Mouse (Mus musculus): Measurements from ENCODE around the gene Exosc3.
A peak's percentile ranks its signal among the peaks of the same experiment; 100 is the strongest.
"Not testable (repeated sequence)": the region's sequence is repeated elsewhere in the genome, so short reads cannot be mapped to it uniquely, and the experiment has no call there.

Exosc3 gene

DNA sequence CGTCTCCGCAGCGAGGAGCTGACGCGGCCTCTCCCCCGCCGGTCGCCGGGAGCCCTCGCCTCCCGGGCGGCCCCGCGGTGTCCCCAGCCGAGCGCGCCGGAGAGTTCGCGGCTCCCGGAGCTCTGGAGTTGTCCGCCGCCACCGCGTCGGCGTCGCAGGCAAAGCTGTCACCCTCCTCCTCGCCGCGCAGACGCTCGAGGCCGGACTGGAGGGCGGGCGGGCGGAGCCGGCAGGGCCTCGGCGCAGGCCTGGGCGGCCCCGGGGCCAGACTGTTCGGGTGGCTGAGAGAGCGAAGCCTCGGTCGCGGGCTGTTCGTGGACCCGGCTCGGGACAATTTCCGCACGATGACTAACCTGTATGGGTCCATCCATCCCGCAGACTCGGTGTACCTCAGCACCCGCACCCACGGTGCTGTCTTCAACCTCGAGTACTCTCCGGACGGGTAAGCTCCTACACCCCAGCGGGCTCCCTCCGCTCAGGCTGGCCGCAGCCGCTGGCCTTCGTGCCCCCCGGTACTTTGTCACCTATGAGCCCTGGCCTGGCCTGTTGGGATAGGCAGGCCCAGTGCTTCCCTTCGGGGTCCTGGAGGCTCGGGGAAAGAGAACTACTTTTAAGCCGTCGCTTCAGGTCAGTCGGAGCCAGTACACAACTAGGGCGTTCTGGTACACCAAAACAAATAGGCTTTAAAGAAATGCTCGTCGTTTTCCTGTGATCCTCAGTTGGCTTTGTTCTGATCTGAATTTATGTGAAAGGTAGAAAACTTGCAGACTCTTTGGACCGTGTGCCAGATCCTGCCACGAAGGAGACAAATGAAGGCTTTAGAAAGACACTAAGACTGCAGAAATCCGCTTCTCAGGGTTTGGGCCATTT lies at the start of gene Exosc3:
Exosc3 (minus strand) TSS at position 447 of the 870 bp plus-strand sequence.
- peak; percentile 47 to 58 for DNase-seq (ENCODE audit: low spot score in 2 of 2)

DNA sequence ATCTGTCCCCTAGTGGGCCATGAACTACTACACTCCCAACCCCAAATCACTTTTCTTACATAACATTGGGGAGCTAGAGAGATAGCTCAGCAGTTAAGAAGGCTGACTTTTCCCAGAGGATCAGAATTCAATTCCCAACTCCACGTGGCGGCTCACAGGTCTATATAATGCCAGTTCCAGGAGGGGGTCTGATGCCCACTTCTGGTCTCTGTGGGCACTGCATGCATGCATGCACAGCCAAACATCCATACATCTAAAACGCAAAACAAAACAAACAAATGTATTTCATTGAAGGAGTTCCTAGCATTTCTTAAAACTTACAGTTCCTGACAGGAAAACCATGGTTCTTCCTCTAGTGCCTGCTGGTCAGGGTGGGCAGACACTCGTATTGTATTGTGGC lies 49.6 kb upstream of the Exosc3 start:
- DNase-seq (ENCODE audit: low spot score in 2 of 2): no peak

DNA sequence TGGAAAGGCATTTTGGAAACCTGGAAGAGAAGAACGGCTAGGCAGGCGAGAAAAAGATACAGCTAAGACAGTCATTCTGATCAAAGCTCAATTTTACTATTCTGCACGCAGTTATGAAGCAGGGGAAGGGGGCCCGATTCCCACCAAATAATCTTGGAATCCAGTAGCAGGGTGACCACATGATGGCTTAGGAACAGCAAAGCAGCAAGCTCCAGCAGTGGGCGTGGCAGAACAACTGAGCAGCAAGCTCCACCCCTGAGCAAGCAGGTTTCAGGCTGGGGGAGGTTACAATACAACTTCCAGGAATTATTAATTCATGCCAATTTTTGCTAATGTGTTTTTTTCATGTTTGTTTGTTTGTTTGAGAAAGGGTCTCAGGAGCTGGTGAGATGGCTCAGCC lies 44.8 kb upstream of the Exosc3 start:
- not testable (repeated sequence) for DNase-seq (ENCODE audit: low spot score in 2 of 2)

DNA sequence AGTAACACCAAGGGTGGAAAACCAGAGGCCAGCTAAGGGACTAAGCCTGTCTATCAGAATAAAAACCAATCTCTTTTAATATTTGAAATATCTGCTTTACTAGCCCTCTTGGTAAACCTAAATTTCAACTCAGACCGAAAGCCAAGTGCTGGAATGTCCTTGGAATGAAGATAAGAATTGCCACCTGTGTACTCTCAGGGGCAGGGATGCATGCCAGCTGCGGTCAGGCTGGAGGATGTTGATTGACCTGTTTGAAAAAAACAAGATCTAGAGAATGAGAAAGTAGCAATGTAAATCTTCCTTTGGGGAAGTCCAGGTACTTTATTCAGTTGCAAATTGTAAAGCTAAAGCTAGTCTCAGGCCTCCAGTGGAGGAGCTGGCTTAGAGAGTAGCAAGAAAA lies 39.6 kb upstream of the Exosc3 start:
- not testable (repeated sequence) for DNase-seq (ENCODE audit: low spot score in 2 of 2)

DNA sequence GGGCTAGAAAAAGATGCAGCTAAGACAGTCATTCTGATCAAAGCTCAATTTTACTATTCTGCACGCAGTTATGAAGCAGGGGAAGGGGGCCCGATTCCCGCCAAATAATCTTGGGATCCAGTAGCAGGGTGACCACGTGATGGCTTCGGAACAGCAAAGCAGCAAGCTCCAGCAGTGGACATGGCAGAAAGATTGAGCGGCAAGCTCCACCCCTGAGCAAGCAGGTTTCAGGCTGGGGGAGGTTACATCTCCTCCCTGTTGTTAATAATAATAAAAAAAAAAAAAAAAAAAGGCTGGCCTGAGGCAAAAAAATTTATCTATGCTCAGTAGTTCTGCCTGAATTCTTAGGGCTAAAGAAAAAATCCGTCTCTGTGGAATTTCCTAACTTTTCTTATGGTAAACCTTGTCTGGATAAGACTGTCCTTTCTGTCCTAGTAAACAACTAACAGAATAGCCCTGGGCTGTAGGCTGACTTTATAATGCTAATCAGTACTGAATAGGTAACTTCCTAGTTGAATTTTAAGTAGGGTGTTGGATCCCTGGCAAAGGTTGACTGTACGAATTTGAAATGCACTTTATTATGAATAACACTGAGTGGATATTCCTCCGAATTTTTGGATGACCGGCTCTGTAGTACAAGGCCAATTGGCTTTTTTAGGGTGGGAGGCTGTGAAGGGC lies 38.5 kb upstream of the Exosc3 start:
- DNase-seq (ENCODE audit: low spot score in 2 of 2): not testable (repeated sequence)

DNA sequence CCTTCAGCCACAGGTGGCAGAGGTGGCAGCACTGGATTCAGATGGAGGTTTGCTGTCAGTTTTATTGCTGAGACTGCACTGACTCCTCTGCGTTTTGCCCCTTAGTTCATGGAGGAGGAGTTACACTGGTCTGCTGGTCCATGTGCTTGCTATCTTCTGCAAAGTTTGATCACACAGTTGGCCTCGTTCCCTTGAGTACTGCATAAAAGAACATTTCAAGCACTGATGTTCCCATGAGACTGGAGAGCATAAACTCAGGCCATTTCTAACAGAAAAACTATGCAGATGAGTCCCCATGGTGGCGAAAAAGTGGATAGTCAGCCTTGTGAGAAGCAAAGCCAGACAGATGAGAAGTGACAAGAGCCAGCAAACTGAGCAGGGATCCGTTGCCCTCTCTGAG lies 34.0 kb upstream of the Exosc3 start:
- no peak for DNase-seq (ENCODE audit: low spot score in 2 of 2)

DNA sequence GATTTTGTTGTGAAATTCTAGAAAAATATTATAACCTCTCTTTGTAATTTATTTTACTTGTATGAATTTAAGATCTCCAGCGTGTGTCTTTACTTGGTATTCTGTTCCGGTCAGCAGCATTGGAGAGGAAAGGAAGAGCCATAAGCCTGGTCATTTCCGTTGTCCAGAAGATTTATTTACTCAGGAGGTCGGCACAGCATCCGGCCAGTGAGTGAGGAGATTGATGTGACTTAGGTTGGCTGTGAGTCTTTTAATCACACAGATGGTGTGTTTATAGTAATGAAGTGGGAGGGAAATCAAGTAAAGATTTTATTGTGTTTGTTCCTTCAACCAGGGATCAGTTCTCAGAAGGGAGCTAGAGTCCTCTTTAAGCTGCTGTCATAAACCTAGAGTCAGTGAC lies 32.3 kb upstream of the Exosc3 start:
- no peak for DNase-seq (ENCODE audit: low spot score in 2 of 2)

DNA sequence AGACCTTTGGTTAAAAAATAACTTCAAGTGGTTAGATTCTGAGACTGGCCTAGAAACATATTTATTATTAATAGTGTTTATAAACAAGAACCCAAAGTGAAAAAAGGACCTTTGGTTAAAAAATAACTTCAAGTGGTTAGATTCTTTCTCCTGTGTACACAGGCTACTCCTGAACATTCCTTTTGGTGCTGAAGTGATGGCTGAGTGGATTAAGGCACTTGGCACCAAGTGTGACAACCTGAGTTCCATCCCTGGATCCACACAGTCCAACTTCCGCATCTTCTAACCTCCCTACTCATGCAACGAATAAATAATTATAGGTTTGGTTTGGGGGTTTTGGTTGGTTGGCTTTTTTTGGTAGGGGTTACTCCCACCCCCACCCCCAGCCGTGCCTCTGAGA lies 28.7 kb upstream of the Exosc3 start:
- DNase-seq (ENCODE audit: low spot score in 2 of 2): no peak

DNA sequence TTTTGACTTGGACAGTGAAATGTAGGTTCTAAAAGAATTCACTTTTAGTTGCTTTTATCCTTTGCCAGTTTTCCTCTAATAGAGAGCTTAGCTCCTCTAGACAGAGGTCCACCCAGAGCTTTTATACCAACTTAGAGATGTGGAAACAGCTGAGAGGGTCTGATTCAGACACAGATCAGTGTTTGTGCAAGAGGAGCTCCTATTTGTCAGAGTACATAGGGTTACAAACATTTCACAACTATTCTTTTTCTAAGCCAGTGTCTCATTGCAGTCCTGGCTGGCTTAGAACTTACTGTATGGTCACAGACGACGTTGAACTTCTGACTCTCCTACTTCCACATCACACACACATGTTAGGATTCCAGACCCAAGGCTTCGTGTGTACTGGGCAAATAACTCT lies 14.1 kb upstream of the Exosc3 start:
- no peak for DNase-seq (ENCODE audit: low spot score in 2 of 2)

DNA sequence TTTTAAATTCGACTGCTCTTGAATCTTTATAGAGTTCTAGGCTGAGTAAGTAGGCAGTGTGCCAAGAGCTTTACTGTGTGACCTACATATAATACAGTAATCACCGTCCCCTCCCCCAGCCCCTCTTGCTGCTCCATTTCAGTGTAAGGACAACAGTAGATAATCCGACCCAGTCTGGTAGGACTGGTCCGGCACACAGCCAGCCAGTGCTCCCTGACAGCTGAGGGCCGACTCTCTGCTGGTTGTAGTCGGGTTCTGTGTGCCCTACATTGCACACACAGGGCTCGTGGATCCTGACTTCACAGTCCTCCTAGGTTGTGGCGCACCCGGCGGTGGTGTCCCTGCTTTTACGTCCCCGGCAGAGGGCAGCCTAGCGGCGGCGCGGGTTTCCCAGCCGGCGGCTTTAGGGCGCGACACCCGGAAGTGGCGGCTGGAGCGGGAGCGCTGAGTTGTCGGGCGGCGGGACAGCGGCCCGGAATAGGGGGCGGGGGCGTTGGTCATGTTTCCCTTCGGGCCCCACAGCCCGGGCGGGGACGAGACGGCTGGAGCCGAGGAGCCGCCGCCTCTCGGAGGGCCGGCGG lies 773 bp downstream of the Exosc3 start, which contains the start of gene Dcaf10:
Dcaf10 (plus strand) TSS at position 433 of the 581 bp plus-strand sequence.
- DNase-seq (ENCODE audit: low spot score in 2 of 2): peak; percentile 92 to 94

DNA sequence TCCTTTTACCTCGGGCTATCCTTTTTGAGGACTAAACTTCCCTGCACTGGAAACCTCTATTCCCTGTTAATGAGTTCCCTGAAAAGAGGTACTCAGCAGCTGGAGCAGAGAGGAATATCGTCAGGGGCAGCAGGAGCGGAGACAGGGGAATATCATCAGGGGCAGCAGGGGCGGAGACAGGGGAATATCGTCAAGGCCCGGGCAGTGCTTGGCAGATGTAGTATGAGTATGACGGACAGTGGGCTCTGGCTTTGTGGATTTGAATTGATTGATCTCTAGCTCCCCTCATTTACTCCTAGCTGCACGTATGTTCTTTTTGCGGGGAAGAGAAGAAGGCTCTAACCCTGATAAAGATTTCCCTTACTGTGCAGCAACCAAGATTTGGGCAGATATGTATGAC lies 1.3 kb downstream of the Exosc3 start:
- no peak for DNase-seq (ENCODE audit: low spot score in 2 of 2)

DNA sequence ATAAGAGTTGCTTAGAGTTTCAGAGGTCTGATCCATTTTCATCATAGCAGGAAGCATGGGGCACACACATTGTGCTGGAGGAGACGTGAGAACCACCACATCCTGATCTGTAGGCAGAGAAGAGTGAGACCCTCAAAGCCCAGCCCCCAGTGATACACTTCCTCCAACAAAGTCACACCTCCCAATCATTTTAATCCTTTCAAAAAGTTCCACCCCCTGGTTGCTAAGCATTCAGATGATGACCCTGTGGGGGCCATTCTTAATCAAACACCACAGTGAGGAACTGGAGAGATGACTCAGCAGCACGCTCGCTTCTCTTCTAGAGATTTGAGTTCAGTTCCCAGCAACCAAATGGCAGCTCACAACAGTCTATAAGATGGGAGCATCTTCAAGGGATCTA lies 10.1 kb downstream of the Exosc3 start:
- DNase-seq (ENCODE audit: low spot score in 2 of 2): no peak

DNA sequence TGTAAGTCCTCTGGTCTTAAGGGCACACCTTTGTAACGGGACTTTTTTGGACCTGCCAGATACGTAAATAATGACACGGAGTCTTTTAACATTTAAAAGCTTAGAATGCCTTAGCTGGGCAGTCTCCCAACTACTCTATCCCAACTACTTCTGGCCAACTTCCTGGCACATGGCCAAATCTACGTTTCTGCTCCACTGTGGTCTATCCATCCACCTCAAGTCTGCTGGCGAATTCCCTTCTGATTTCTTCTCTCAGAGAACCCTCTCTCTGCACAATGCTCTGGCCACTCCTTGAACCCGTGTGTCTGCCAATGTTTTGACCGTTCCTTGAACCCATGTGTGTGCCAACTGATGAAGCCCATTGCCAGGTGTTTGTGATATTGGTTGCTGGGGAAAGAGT lies 11.4 kb downstream of the Exosc3 start:
- DNase-seq (ENCODE audit: low spot score in 2 of 2): no peak

DNA sequence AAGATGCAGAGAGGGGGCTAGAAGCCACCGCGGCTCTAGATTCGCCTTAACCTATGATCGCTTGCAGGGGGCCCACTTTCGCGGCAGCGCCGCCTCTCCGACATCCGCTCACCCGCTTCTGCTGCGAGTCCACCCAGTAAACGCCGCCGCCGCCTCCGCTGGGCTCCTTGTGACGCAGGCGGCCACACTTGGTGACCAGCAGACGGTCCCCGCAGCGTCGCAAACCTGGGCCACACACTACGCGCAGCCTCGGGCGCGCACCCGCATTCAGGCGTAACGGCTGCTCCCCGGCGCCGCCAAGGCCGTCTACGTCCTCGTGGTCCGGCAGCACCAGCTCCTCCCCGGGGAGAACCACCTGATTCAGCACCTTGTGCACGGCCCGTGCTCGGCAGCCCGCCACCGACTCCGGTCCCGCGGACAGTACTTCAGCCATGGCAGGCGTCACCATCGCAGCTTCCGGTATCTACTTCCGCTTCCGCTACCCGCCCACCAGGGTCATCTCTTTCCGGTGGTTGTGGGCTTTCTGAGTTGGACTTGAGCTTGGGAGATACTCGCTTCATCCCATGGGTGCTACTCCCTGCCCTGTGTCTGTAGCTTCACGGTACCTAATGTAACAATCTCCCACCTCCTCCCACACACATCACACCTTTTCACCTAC lies 22.2 kb downstream of the Exosc3 start:
- peak; percentile 70 to 84 for DNase-seq (ENCODE audit: low spot score in 2 of 2)

DNA sequence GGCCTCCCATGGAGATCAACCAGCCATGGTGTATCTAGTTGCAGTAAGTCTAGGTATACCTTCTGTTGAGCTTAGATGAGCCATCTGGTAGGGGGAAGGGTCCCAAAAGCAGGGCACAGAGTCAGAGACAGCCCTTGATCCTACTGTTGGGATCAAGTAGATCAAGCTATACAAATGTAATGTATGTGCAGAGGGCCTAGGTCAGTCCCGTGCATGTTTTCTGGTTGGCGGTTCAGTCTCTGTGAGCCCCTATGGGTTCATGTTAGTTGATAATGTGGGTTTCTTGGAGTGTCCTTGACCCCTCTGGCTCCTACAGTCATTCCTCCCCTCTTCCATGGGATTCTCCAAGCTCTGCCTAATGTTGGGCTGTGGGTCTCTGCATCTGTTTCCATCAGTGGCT lies 31.5 kb downstream of the Exosc3 start:
- DNase-seq (ENCODE audit: low spot score in 2 of 2): no peak

DNA sequence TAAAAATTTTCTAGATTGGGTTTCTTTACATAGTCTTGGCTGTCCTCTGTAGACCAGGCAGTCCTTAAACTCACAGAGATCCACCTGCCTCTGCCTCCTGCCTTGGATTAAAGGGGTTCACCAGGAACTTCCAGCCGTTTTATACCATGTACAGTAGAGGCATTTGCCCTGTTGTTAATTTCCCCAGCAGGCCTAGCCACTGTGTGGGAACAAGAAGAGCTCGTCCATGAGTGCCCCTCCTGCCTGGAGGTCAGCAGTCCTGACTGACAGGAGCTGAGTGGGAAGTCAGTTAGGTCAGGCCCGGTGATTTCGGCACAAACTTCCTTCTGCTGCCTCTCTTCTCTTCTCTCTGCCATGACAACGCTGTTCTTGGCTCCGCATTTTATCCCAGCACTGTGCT lies 33.9 kb downstream of the Exosc3 start:
- no peak for DNase-seq (ENCODE audit: low spot score in 2 of 2)

DNA sequence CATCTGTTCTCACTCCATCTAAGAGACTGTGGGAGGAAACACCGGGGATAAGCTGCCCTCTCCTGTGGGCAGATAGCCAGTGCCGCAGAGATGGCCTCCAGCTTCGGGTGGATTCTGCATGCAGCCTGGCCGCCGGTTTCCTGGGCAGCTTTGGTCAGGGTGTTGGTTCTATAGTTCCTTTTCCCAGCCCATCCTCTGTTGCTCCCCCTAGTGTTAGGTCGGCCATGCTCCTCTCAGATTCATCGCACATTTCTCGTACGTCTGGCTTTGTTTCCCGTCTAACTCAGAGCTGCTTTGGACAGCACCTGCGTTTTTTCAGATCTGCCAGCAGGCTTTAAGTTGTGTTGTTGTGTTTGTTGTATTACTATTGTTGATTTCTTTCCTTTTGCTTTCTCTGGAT lies 34.5 kb downstream of the Exosc3 start:
- no peak for DNase-seq (ENCODE audit: low spot score in 2 of 2)

DNA sequence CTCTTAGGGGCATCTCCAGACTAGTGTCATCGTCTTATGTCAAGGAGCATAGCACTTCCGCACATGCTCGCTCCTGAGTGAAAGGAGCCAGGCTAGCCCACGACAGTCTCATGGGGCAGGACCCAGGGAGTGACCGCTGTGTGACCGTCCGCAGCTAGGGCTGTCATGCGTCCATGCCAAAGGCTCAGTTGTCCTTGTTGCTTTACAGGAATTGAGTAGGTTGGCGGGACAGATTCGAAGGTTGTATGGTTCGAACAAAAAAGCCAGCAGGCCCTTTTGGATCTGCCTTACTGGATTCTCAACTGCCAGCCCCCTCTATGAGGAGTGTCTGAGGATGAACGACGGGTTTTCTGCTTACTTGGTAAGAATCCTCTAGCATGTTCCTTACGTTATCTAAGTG lies 37.0 kb downstream of the Exosc3 start:
- DNase-seq (ENCODE audit: low spot score in 2 of 2): no peak

DNA sequence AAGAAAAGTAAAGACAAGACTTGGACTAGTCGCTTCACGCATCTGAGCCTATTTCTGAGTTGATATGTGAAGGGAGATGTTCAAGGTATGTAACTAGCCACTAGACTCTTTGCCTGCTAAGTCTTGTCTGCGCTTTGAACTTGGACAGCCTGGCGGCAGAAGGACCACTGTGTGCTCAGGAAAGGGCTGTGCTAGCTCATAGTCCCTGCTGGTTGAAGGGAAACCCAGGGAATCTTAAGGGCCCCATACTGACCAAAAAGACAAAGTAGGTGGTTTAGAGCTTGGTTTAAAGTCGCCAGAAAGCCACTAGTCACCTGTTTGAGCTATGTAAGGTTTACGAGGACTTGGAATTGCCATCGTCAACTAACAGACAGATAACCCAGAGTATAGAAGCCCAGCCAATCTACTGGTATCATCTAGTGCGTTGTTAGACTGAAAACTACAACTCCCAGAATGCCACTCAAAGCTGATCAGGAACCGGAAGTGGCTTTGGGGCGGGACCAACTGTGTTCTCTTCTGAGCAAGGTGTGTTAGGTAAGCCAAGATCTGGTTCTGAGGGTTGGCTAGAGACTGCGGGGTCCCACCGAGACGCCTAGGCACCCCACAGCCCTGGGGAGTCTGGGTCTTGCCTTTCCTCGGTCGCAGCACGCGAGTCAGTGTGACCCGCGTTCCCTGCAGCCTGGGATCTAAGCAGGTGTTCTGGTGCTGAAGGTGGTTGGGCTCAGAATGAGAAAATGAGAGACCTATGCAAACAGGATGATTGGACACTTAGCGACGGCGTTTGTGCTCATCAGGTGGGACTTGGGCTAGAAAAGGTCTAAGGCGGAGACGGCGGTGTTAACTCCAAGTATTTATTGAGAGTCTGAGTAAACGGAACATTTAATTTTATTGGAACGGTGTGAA lies 45.6 kb downstream of the Exosc3 start, which contains the start of gene Trmt10b:
Trmt10b (plus strand) TSS at position 466 of the 903 bp plus-strand sequence.
- peak; percentile 59 to 65 for DNase-seq (ENCODE audit: low spot score in 2 of 2)

DNA sequence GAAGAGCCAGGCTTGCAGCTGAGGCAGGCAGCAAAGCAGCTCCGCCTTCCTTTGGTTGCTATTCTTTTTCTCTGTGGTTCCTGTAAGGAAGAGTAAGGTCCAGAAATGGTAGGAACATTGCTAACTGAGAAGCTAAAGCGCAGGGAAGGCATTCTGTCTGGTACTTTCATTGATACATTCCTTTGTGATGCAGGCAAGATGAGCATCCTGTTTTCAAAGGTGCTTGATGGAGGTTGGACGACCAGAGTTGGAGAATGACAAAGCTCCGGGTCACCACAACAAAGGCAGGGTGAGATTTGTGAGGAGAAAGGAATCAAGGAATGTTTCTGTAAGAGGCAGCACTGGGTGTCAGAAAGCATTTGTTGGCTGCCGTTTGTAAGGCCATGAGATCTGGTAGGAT lies 54.6 kb downstream of the Exosc3 start:
- DNase-seq (ENCODE audit: low spot score in 2 of 2): no peak

DNA sequence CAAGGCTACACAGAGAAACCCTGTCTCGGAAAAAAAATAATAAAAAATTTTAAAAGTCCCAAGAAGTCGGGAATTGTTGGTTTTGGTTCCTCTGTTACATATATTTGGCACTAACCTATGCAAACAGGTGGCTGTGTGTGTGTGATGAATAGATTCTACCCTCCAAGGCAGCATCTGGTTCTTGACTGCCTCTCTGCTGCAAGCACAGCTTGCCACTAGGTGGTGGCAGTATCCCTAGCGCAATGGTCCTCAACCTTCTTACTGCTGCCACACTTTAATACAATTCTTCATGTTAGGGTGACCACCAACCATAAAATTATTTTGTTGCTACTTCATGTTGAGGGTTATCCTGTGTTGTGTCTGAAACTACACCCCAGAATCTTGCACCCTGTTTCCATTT lies 56.2 kb downstream of the Exosc3 start:
- DNase-seq (ENCODE audit: low spot score in 2 of 2): no peak
